Mouse (Mus musculus) thymus, adult 2 months (tissue): Measurements from ENCODE around the gene Slc35f5.
A peak's percentile ranks its signal among the peaks of the same experiment; 100 is the strongest.

Experiments
- CTCF ChIP-seq: fragments of 200-500 bp; IDR thresholded peaks from 2 replicates; pipeline ENCODE4 v1.5.1; 2012; ENCODE audit warnings: mild to moderate bottlenecking, control low read depth, low read length, moderate library complexity, borderline replicate concordance; ENCODE audit not compliant: control insufficient read depth, poor library complexity, insufficient read depth; ENCODE audit errors: extremely low read depth
- POLR2A ChIP-seq: fragments of 200-500 bp; IDR thresholded peaks from 2 replicates; pipeline ENCODE4 v1.6.1; 2012; ENCODE audit warnings: mild to moderate bottlenecking, low read length, control low read depth, moderate library complexity; ENCODE audit not compliant: control insufficient read depth, poor library complexity, insufficient read depth; ENCODE audit errors: extremely low read depth

- TF ChIP-seq POLR2A, result no peak
- peak; percentile 59; the same call in 1 of the 2 replicates for TF ChIP-seq CTCF
Observed at GRCm38 (mm10) chr1:125574219-125574618, 13.8 kb downstream of the Slc35f5 start.
